Mouse (Mus musculus): ENCODE results near the gene Tac2.

The Tac2 gene

DNA sequence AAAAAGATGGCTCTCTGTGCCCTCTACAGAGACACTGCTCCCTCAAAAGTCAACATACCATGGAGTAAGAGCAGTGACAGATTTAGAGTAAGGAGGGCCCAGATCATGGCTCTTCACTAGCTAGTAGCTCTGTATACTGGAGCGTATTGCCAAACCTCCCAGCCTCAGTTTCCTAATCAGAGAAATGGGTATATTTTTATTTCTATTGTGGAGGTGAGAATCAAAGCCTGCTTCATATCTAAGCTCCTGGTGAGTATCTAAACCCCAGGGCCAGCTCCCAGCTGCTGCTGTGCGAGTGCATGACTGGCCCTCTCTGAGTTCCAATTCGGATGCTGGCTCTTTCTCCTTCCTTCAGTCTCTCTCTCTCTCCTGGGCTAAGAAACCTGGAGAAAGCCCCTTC, at the start of gene Tac2:
Gene Tac2, plus strand, starts transcription at position 301 of the 400 bp plus-strand sequence.
- no peak for DNase-seq (ENCODE audit: low read depth, low spot score)

DNA sequence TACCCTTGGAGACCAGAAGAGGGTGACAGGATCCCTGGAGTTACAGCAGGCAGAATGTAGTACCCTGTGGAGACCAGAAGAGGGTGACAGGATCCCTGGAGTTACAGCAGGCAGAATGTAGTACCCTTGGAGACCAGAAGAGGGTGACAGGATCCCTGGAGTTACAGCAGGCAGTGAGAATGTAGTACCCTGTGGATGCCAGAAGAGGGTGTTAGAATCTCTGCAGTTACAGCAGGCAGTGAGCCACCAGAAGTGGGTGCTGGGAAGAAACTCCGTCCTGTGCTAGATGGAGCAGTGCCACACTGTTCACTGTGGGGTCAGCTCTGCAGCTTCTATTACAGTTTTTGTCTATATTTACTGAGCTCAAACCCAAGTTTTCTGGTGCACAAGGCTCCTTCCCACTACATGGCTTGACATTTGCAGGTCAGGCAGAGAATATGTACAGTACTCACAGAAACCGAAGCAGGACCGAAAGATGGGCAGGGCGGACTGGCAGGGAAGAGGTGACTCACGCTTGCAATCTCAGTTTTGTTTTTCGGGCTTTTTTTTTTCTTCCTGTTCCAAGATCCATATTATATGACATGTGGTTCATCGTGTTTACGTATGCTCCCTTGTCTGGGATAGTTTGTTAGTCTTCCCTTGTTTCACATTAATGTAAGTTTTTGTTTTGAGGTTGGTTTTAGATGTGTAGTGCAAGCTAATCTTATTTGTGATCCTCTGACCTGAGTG, 49.3 kb upstream of the Tac2 start:
- DNase-seq (ENCODE audit: low read depth, low spot score) = peak; percentile 83

DNA sequence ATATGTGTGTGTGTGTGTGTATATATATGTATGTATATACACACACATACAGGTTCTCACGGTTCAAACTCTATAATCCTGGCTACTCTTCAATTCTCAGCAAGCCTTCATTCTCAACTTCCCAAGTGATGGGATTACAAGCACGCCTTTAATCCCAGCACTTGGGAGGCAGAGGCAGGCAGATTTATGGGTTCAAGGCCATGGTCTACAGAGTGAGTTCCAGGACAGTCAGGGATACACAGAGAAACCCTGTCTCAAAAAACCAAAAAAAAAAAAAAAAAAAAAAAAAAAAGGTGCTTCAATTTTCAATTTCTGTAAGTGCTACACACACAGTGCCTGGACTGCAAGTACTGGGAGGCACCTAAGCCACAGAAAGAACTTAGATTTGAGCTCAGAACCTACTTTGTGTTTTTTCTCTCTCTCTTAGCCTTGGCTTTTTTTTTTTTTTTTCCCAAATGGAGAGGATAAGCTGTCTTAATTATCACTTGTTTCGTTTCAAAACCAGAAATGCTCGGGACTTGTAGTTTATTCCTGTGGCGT, 48.3 kb upstream of the Tac2 start:
- DNase-seq (ENCODE audit: low read depth, low spot score) = no peak

DNA sequence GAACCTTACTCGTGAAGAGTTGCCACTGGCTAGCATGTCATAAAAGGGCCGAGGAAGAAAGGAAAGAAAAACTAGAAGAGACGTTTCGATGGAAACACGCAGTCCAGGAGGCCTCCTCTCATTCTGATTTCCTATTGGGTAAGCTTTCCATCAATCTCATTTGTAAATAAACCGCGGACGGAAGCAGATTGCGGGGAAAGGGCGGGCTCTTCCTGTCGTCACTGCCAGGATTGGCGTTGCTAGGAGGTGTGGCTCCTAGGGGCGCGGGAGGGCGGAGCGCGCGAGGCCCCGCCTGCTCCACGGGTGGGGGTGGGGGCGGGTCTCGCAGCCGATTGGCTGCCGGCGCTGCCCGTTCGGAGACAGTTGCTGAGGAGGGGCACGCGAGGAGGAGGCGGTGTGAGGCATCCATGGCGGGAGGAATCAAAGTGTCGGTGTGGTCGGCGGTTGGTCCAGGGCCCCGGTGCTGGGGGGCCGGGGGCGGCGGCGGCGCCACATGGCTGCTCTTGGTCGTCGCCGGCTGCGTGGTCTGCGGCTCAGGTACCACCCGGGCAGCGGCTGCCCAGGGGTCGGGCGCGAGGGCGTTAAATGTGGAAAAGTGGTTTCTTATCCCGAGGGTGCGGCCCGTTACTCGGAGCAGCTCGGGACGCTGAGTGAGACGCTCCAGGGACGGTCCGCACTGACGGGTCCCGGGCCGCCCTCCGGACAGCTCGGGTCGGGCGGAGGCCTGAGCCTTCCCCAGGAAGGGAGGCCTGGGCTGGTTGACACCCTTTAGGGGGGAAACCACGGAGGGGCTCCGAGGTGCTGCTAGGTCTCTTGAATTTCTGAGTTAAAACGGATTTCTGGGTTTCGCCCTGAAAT, 47.4 kb upstream of the Tac2 start:
- peak; percentile 98 for DNase-seq (ENCODE audit: low read depth, low spot score)

DNA sequence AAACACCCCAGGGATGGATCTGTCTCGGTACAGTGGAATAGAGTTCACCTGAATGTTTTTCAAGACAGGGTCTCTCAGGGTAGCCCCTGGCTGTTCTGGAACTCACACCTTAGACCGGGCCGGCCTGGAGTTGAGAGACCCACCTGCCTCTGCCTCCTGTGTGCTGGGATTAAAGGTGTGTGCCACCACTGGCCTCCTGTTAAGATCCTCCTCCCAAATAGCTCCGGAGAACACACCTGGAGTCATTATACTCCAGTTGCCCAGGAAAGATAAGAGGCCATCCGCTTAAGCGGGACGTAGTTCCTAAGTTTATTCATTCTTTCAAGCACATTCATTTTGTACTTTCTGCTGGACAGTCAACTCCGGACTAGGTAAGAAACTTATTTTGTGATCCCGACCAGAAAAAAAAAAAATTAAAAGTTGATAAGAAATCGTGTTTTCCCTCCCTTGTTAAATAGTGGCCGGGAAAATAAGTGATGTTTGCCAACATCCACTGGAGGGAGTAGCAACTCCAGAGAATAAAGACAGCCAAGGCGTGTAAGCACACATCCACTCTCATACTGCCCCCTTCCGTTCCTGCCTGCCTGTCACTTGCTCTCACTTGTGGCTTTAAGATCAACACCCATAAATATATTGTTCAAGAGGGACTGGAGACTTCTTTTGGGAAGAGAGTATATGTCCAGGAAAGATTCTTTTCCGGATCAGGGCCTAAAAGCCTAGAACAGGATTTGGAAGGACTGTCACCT, 46.5 kb upstream of the Tac2 start:
- peak; percentile 71 for DNase-seq (ENCODE audit: low read depth, low spot score)

DNA sequence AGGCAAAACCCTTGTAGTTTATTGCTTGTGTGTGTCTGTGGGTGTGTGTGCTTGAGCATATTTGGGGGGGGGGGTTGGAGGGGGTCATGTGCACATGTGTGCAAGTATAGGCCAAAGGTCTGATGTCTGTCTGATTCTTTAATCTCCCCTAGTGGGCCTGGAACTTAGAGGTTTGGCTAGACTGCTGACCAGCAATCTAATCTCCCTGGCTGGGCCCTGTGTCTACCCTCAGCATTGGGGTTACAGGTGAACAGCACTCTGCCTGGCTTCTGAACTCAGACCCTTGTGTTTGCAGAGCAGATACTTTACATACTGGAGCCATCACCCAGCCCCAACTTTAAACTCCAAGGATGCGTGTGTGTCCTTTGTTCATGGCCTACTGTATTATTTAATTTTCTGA, 45.1 kb upstream of the Tac2 start:
- DNase-seq (ENCODE audit: low read depth, low spot score) = no peak

DNA sequence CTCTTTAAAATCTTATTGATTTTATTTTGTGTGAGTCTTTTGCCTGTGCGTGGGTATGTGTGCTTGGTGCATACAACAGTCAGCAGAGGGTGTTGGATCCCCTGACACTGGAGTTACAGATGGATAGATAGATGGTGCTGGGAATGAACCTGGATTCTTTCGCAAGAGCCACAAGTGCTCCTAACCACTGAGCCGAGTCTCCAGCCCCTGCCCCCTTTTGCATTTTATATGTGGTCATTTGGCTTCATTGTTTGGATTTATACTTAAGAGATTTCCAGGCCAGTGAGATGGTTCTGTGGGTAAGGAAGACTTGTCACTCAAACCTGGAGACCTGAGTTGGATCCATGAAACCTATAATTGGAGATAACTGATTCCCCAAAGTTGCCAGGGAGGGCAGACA, 44.4 kb upstream of the Tac2 start:
- no peak for DNase-seq (ENCODE audit: low read depth, low spot score)

DNA sequence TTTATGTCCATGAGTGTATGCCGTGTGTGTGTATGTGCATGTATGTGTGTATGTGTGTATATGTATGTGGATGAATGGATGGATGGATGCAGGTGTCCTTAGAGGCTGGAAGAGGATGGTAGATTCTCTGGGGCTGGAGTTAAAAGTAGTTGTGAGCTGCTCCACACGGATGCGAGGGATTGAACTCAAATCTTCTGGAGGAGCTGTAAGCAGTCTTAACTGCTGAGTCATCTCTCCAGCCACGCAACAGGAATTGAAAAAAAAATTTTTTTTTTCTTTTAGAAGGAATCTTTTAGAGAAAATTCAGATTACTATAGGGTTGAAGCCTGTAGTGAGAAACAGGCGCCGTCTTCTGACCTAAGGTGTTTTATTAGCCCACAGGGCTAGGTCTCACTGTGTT, 41.4 kb upstream of the Tac2 start:
- DNase-seq (ENCODE audit: low read depth, low spot score) = no peak

DNA sequence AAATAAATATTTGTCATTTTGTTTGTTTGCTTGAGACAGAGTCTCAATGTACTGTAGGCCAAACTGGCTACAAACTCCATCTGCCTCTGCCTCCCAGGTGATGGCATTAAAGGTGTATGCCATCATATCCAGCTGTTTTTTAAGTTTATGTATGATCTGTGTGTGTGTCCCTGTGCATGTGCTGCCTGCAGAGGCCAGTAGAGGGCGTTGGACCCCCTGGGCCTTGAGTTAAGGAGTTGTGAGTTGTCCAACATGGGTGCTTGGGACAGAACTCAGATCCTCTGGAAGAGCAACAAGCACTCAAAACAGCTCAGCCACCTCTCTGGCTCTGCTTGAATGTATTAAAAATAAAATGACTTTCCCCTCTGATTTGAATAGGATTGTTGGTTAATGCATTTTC, 33.2 kb upstream of the Tac2 start:
- DNase-seq (ENCODE audit: low read depth, low spot score) = no peak

DNA sequence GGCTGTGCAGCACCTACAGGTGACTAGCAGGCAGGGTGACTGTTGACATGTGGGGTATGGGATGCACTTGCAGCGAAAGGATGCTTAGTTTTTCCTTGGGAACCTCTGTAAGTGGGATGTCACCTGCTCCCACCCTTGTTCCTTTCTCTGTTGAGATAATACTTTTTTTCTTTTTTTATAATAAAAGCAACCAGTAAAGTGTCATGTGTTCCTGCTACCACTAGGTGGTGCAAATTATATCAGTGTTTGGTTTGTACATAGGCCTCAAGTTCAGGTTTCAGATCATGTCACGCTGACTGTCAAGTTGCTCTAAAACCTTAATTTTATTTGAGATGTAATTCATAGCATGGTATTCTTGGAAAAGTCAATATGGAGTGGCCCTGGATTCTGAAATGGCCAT, 29.6 kb upstream of the Tac2 start:
- DNase-seq (ENCODE audit: low read depth, low spot score) = no peak

DNA sequence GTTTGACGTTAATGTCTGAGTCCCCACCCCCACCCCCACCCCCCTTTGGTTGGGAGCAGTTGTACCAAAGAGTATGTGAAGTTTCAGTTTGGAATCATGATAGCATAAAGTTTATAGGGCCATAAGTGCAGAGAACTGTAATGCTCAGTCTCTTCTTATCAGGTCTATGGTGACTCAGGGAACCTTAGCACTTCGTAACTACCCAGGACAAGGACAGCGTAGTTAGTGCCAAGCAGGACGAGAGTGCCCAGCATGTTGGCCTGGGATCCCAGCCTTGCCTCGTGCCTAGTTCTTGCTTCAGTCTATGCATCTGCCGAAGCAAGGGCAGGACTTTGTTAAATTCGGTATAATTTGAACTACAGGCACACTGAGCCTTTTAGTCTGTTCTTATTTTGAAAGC, 28.5 kb upstream of the Tac2 start:
- DNase-seq (ENCODE audit: low read depth, low spot score) = no peak

DNA sequence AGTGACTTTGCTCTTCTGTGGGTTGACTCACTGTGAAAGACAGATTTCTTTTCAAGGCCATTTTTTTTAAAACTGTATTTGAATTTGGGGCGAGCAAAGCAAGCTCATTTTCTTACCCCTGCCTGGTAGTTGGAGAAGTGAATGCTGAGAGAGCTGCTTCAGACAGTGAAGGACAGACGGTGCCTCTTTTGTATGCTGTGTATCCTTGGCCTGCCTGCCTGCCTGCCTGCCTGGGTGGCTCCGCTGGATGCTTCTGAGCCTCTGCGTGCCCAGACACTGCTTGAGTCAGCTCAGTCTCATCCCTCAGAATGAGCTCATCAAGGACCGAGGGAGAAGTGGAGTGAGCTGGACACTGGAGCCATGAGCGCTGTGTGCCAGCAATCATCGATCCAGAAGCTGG, 25.3 kb upstream of the Tac2 start:
- no peak for DNase-seq (ENCODE audit: low read depth, low spot score)

DNA sequence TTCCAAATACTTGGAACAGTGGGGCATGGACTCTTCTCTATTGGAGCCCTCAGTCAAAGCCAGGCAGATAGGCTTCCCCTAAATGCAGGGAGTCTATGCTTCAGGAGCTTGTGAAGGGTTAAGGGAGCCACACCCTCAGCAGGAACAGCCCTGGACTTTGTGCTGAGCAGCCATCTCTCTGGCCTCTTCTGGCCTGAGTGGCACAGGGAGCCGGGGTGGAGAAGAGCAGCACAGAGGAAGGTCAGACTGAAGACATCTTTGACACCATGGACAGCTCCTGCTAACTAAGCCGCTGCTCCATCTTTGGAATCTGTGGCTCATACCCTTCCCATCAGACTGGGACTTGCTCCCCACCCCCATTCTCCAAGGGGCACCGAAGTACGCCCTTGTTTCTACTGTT, 21.0 kb upstream of the Tac2 start:
- DNase-seq (ENCODE audit: low read depth, low spot score) = no peak

DNA sequence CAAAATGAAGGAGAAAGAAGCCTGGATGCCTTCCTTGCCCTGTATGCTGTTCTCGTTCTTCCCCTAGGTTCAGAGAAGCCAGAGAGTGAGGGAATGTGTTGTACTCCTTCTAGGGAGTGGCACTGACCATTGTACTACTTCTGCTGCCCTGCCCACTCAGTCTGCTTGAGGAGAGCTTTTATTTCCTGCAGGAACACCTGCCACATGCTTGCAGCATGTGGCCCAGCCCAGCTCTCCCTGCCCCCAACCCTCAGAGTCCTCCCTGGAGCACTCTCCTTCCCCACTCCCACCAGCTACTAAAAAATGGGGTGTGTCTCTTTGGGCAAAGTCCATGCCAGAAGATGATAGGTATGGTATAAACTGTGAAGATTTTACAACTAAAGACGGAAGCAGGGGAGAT, 20.0 kb upstream of the Tac2 start:
- DNase-seq (ENCODE audit: low read depth, low spot score) = no peak

DNA sequence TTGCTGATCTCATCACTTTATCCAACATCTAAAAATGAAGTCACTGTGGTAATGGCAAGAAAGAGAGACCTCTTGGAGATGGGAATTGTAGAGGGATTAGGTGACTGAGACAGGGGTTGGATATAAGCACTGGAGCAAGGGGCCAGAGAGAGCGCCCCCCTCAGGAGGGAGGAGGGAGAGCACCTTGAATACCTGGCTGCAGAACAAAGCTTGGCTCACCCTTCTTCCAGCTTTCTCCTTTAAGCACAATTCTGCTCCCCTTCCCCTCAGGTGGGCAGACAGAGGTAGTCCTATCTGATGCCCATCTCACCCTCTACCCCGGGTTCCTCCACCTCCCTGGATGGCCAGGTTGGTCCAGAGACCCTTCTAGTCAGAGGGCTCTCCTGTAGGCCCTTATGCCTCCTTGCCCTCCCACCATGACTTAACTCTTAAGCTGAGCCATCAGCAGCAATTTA, 19.5 kb upstream of the Tac2 start, which contains the start of gene Myo1a:
Gene Myo1a, plus strand, starts transcription at position 405 of the 455 bp plus-strand sequence.
- DNase-seq (ENCODE audit: low read depth, low spot score) = no peak

DNA sequence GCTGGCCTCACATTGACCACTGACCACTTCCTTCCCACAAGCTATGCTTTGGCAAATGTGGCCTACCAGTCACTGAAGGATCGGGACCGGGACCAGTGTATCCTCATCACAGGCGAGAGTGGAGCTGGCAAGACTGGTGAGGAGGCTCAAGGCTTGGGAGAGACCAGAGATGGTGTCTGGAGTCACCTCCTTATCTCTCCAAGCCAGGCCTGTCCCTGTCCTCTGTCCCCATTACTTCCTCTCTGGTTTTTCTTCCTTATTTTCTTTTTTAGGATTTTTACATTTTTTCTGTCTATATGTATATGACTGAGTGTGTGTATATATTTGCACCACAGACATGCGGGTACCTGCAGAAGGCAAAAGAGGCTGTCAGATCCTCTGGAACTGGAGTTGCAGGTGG, 18.5 kb upstream of the Tac2 start:
- no peak for DNase-seq (ENCODE audit: low read depth, low spot score)

DNA sequence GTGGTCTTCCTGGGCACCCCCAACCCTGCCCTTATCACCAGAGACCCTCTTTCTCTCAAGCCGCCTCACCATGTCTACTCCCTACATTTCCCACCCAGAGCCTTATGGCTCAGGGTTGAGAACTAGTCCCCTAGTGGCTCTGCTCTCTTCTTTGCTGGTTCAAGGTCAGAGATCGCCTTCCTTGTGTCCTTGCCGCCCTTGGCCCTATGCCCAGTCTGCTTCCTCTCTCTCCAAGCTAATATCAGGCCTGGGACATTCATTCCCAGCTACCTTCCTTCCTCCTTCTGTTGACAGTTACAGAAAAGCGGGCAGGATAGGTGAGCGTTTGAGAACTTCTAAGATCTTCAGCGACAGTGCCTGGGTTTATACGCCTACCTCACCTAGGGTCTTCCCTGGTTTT, 16.6 kb upstream of the Tac2 start:
- no peak for DNase-seq (ENCODE audit: low read depth, low spot score)

DNA sequence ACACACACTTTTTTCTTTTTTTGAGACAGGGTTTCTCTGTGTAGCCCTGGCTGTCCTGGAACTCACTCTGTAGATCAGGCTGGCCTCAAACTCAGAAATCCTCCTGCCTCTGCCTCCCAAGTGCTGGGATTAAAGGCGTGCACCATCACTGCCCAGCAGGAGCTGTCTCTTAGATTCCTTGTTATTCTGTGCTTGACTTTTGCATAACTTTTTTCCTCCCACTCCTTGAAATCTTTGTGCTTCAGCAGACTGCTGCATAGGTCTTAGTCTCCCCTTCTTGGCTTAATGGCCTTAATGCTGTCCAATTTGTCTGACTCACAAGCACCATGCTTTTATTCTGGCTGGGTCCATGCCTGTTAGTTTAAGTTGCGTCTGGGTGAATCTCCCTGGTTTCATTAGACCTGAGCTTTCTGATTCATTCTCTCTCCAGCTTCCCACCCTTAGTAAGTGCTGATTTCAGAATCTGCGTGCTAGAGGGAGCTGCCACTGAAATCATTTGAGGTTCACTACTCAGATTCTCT, 15.4 kb upstream of the Tac2 start:
- DNase-seq (ENCODE audit: low read depth, low spot score) = no peak

DNA sequence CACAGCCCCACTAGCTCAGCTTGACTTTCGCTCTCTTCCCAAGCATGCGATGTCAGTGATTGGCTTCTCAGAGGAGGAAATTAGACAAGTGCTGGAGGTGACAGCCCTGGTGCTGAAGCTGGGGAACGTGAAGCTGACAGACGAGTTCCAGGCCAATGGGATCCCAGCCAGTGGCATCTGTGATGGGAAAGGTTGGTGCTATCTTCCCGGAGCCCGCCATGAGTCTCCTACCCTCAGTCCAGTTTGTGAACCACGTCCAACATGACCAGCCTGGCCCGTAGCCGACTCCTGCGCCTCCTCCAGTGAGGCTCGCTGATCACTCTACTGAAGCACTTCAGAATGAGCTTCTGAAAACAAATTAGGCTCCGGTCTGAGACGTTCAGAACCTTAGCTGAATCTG, 13.9 kb upstream of the Tac2 start:
- DNase-seq (ENCODE audit: low read depth, low spot score) = no peak

DNA sequence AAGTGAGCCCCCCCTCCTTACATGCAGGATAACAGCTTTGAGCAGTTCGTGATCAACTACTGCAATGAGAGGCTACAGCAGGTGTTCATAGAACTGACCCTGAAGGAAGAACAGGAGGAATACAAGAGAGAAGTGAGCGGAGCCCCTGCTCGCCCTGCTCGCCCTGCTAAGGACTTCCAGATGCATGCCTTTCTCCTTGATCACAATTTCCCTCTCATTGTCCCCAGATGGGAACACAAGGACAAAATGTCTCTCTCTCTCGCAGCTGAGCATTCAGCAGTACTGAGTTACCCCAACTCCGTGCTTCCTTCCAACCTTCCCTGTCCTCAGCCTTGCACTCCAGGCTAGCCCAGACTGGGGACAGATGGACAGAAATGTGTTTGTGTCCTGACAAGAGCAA, 11.5 kb upstream of the Tac2 start:
- peak; percentile 64 for DNase-seq (ENCODE audit: low read depth, low spot score)

DNA sequence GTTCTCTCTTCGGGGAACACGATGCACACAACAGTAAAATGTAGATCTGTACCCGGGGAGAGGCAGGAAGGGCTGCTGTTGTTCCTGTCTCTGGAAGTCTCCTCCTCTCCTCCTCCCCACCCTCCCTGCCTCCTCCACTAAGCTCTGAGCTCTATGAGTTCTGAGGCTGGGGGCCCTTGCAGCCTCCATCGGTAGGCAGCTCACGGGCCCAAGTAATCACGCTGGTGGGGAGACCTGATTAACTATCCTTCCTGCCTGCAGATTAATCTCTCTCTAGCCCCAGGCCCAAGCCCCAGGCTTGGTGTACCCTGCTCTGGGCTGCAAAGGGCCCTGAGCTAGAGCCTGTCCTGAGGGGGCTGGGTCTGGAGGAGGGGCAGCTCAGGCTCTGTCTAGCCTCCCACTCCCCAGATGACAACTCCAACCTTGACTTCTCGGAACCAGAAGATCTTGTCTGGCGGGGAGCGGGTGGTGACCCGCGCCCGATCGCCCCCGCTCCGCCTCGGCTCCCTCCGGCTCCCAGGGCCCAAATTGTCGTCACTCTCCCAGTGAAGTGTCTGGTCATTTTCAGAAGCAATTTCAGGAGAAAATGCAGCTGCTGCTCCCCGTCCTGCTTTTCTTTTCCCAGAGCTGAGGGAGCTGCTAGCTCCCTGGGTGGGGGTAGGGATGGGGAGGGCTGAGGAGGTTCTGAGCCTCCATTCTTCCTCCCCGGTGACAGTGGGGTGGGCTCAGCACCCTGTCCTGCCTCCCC, 2.4 kb upstream of the Tac2 start:
- no peak for DNase-seq (ENCODE audit: low read depth, low spot score)
